ENCODE assay signal across 8 mouse cellular contexts in genomic region chr9:58247064-58247759, GRCm38 (mm10). TPM values are rescaled to one million over a fixed set of nuclear protein-coding genes. Genes with fewer than 3 reads are reported as not detected.
A peak's percentile ranks its signal among the peaks of the same experiment; 100 is the strongest.
DNase-seq lines count a peak whose midpoint lies in the region; ATAC-seq lines count a peak whose summit lies in the region.

No protein-coding gene starts in this region.

- peaks cover 11% of the 10 kb centered on the region for H3K4me1 ChIP-seq in hindbrain, embryonic 16.5 days (ENCODE audit: control insufficient read depth, insufficient read depth, low read depth, low read length)

- DNase-seq in T-cell, adult 2 months (ENCODE audit: low spot score): peak; percentile 81
- peak; percentile 62 to 84 for DNase-seq in cerebellum, postnatal 4 days (ENCODE audit: low spot score in 2 of 2)
- peak; percentile 63 for DNase-seq in gastrocnemius, adult 18-20 months (ENCODE audit: low spot score)
- DNase-seq in left cerebral cortex, adult 18-20 months (ENCODE audit: low spot score in 2 of 2): peak; percentile 75 to 81
- DNase-seq in lung, postnatal 4 days: peak; percentile 90
- DNase-seq in right cerebral cortex, adult 18-20 months: peak; percentile 82
- DNase-seq in urinary bladder, adult 2 months (ENCODE audit: low spot score): peak; percentile 74

- peak overlapping the region; percentile 41 for H3K4me2 ChIP-seq in hindbrain, embryonic 16.5 days (ENCODE audit: low read length)

- no peaks in the 10 kb centered on the region for H3K27me3 ChIP-seq in hindbrain, embryonic 16.5 days (replicated peaks; ENCODE audit: control insufficient read depth, insufficient read depth, low read length)

- ATAC-seq in hindbrain, embryonic 16.5 days: peak; percentile 87

- peak overlapping the region; percentile 11; the same call in 1 of the 2 replicates for H3K27ac ChIP-seq in hindbrain, embryonic 16.5 days (ENCODE audit: low read depth, low read length)

- no peaks in the 10 kb centered on the region for H3K36me3 ChIP-seq in hindbrain, embryonic 16.5 days (ENCODE audit: control insufficient read depth, insufficient read depth, low read length)

- peak overlapping the region; percentile 13; the same call in 1 of the 2 replicates for H3K4me3 ChIP-seq in hindbrain, embryonic 16.5 days (ENCODE audit: low read length)

- peak overlapping the region; percentile 60 for H3K9ac ChIP-seq in hindbrain, embryonic 16.5 days (ENCODE audit: low read depth, low read length)

- 14% methylated on average over 25 of the region's 25 CpGs for WGBS in hindbrain, embryonic 16.5 days

- no peaks in the 10 kb centered on the region for H3K9me3 ChIP-seq in hindbrain, embryonic 16.5 days (ENCODE audit: control insufficient read depth, low read length)

RNA-seq across cellular contexts. Expression of gene Pml, which starts 2.4 kb away (rescaled TPM):
- 1 to 10 TPM; 3.2 to 4.7 TPM for total RNA-seq in gastrocnemius, adult 18-20 months (2021)
- polyA plus RNA-seq in hindbrain, embryonic 16.5 days (2015; fragmentation: Nextera tagmentation; extraction: Ambion mirVana): 3.9 and 6.0 TPM in 2 replicates
- 10 to 100 TPM; 17.2 to 17.7 TPM for total RNA-seq in left cerebral cortex, adult 18-20 months (2021)
- polyA plus RNA-seq in urinary bladder, adult 2 months (2012; rRNA removed): 14.2 and 21.8 TPM in 2 replicates

RNA-seq across cellular contexts. Expression of gene Stoml1, which starts 5.8 kb away (rescaled TPM):
- total RNA-seq in gastrocnemius, adult 18-20 months (2021): 1 to 10 TPM; 6.8 to 7.3 TPM
- 141 and 142 TPM in 2 replicates for polyA plus RNA-seq in hindbrain, embryonic 16.5 days (2015; fragmentation: Nextera tagmentation; extraction: Ambion mirVana)
- total RNA-seq in left cerebral cortex, adult 18-20 months (2021): 10 to 100 TPM; 67.9 to 69.7 TPM
- 60.9 and 66.9 TPM in 2 replicates for polyA plus RNA-seq in urinary bladder, adult 2 months (2012; rRNA removed)

RNA-seq across cellular contexts. Expression of gene Islr2, which starts 43.1 kb away (rescaled TPM):
- 1 to 10 TPM; 1.6 to 1.9 TPM for total RNA-seq in gastrocnemius, adult 18-20 months (2021)
- polyA plus RNA-seq in hindbrain, embryonic 16.5 days (2015; fragmentation: Nextera tagmentation; extraction: Ambion mirVana): 13.8 and 21.5 TPM in 2 replicates
- 10 to 100 TPM; 71.2 to 72.3 TPM for total RNA-seq in left cerebral cortex, adult 18-20 months (2021)
- 0.15 and 0.19 TPM in 2 replicates for polyA plus RNA-seq in urinary bladder, adult 2 months (2012; rRNA removed)

RNA-seq across cellular contexts. Expression of gene Islr, which starts 43.1 kb away (rescaled TPM):
- total RNA-seq in gastrocnemius, adult 18-20 months (2021): 10 to 100 TPM; 15.6 to 20.8 TPM
- polyA plus RNA-seq in hindbrain, embryonic 16.5 days (2015; fragmentation: Nextera tagmentation; extraction: Ambion mirVana): 40.4 and 50.5 TPM in 2 replicates
- total RNA-seq in left cerebral cortex, adult 18-20 months (2021): 10 to 100 TPM; 16.5 to 17.4 TPM
- polyA plus RNA-seq in urinary bladder, adult 2 months (2012; rRNA removed): 137 and 139 TPM in 2 replicates

Comparison
In these comparisons a context has a peak if more than half of its experiments do, and no peak if none do; other contexts are left out.
1. Peak in every context shown above with its lines: DNase-seq, ATAC-seq, H3K4me3 ChIP-seq and H3K27ac ChIP-seq.
2. RNA of gene Stoml1, which starts 5.8 kb away (total RNA-seq): 67.9 to 69.7 TPM in left cerebral cortex, adult 18-20 months; 6.8 to 7.3 TPM in gastrocnemius, adult 18-20 months; every median in the first group is over 4 times any median in the second.
3. RNA of gene Islr2, which starts 43.1 kb away (total RNA-seq): 71.2 to 72.3 TPM in left cerebral cortex, adult 18-20 months; 1.6 to 1.9 TPM in gastrocnemius, adult 18-20 months; every median in the first group is over 10 times any median in the second.